Mouse (Mus musculus): ENCODE data around the gene Nup210l.

GRCm38 (mm10) chr3:90079133-90079762 lies 24.7 kb upstream of the Nup210l start:
- TF ChIP-seq FLI1 (IDR thresholded peaks at IDR 0.05; ENCODE audit: low read length) (no peak), GATA1 (IDR thresholded peaks at IDR 0.05; ENCODE audit: borderline replicate concordance, low read length) (no peak)
